Mouse (Mus musculus) brown adipose tissue, adult 24 weeks (tissue): ENCODE data around the gene Vcan. TPM values are rescaled to one million over a fixed set of nuclear protein-coding genes. Genes with fewer than 3 reads are reported as not detected.

ENCODE experiments used
- H3K27ac ChIP-seq: fragments of 200-500 bp; replicated peaks from 2 replicates; pipeline ENCODE4 v1.5.1; 2012; ENCODE audit warnings: low read depth, mild to moderate bottlenecking, low read length
- H3K4me1 ChIP-seq: fragments of 200-500 bp; 2 replicates; pipeline ENCODE4 v1.6.1; 2012; ENCODE audit warnings: low read length, mixed read lengths; ENCODE audit not compliant: control insufficient read depth, insufficient read depth, insufficient read length
- H3K4me3 ChIP-seq: fragments of 200-500 bp; 2 replicates; pipeline ENCODE4 v1.5.1; 2012; ENCODE audit warnings: low read depth, mild to moderate bottlenecking, low read length, moderate library complexity; ENCODE audit not compliant: insufficient read depth
- polyA plus RNA-seq: library from polyadenylated mRNA; stranded (reverse); fragments of >200 nt; gene quantifications from 2 replicates; pipeline ENCODE4 v1.2.4, GENCODE M21; 2012; ENCODE audit not compliant: missing spikeins, insufficient read depth, insufficient read length

Gene Vcan
- polyA plus RNA-seq, 1 experiment: 3.3 TPM

DNA sequence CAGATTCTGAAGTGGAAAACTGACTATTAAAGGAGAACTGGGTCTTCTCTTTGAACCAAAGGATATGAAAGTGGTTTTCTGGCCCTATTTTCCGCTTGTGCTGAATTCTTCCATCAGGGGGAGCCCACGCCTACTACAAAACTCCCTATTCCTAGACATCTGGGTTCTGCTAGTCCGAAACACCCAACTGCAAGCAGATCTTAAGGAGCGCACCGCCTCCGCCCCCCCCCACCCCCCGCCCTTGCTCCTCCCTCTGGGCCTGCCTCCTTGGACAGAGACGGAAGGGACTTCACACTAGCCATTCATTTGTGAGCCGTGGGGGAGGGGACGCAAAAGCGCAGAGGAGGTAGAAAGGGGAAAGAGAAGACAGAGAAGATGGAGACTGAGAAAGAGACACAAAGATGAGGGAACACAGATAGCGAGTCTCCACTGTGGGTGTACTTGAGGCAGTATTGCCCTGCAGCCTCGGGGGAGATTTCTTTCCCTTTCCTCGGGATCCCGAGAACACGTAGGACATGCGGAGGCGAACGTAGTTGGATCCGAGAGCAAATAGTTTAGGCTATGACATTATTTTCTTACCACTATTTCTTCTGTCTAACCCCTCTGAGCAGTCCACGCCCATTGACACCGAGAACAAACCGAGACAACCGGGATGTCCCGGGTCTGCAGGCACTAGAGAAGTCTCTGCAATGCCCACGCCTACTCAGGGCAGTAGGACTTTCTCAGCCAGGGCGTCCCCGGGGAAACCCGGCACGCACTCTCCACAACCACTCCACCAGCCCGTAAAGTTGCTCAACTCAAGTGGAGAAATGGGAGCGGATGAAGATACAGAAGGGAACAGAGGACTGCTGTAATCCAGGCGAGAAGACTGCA, 1.8 kb downstream of the Vcan start:
- Histone ChIP-seq H3K4me3 (peak overlapping the region; percentile 64), H3K4me1 (peaks cover 4% of the 10 kb centered on the region; the same call in 1 of the 2 replicates), H3K27ac (0 out of 2 replicates have a peak overlapping the region, but pooled peaks have one; percentile 4)

- H3K4me3 ChIP-seq: peak overlapping the region; percentile 64
- peaks cover 4% of the 10 kb centered on the region; the same call in 1 of the 2 replicates for H3K4me1 ChIP-seq
- H3K27ac ChIP-seq: no peak overlapping the region
Observed at GRCm38 (mm10) chr13:89739696-89740242, 2.5 kb downstream of the Vcan start.

DNA sequence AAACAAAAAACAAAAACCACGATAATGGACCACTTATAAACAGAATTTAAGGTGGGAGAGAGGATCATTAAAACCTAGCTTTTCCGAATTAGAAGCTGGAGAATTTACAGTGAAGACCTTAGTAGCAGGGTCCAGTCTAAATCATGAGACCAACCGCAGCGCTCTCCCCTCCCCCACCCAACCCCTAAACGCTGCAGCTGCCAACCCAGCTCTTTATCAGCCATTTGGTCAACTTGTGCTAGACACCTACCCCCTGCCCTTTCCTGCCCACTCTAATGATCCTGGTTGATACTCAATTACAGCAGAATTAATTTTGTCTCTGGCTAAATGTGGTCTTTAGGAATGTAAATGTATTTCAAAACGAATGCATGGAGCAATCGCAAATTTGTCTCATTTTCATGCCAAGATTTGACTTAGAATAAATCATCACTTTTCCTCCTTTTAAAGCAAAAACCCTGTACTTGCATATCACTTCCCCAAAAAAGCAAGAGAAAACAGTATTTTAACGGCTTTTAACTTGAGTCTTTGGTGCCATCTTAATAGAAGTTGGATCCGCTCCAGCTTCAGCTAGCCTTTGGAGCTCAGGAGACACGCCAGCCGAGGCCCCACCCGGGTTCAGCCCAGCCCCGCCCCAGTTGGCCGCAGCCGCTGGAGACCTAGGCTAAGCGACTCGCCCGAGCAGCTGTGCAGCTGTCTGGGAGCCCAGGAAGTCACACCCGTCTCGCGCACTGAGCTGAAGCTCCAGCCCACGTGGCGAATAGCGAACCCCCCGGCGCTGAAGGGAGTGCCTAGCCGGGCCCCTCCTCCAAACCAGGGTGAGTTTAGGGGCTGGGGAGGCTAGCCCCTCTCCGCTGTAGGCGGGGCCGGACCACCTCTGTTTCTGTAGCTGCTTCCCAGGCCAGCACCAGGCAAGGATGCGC, 3.3 kb downstream of the Vcan start:
- Histone ChIP-seq H3K4me3 (peak overlapping the region; percentile 64), H3K4me1 (peaks cover 4% of the 10 kb centered on the region; the same call in 1 of the 2 replicates), H3K27ac (no peak overlapping the region)

- Histone ChIP-seq H3K4me3 (no peak overlapping the region), H3K27ac (no peak overlapping the region), H3K4me1 (peaks cover 4% of the 10 kb centered on the region; the same call in 1 of the 2 replicates)
Observed at GRCm38 (mm10) chr13:89738275-89738674, 4.0 kb downstream of the Vcan start.

DNA sequence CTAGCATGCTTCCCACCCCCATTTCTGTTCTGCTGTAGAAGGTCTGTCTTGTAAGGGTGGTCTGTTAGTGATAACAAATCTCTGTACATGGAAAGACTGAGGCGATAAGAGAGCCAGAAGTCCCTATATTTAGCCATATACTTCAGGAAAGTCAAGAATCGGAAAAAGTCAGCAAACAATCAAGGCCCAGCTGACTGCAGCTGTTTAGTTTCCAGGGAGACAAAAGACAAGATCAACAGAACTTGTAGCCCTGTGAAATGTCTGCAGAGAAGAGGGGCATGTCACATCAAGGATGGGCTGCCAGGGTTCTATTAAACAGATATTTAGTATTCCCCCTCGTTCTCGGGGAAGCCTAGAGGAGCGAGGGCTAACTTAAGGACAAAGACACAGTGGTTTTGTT, 7.2 kb downstream of the Vcan start:
- Histone ChIP-seq H3K27ac (no peak overlapping the region), H3K4me3 (no peak overlapping the region)

DNA sequence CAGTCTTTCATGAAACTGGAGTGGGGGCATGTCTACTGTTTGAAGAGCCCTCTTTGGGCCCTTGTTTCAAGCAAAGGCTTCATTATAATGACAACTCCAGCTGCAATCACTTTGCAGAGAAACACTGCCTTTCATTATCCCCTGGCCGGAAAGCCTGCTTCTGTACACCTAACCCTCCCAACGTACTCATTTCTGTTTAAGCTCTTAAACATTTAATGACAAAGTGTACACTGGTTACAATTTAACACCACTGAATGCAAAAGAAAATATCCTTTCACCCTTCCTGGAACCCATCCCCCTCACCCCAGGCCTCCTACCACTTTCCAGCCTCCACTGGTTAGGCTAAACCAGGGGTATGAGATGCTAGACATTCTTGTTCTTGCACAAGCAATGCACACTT, 15.8 kb downstream of the Vcan start:
- no peaks in the 10 kb centered on the region for H3K4me1 ChIP-seq
- no peak overlapping the region for H3K27ac ChIP-seq
- no peak overlapping the region for H3K4me3 ChIP-seq

More for the DNA sequence above, 7.2 kb downstream of the Vcan start:
- H3K4me1 ChIP-seq: no peaks in the 10 kb centered on the region

GRCm38 (mm10) chr13:89720497-89720896, 21.8 kb downstream of the Vcan start:
- Histone ChIP-seq H3K4me3 (no peak overlapping the region), H3K27ac (no peak overlapping the region), H3K4me1 (no peaks in the 10 kb centered on the region)

- no peaks in the 10 kb centered on the region for H3K4me1 ChIP-seq
- no peak overlapping the region for H3K27ac ChIP-seq
- H3K4me3 ChIP-seq: no peak overlapping the region
Observed at GRCm38 (mm10) chr13:89709497-89710201, 32.7 kb downstream of the Vcan start.

DNA sequence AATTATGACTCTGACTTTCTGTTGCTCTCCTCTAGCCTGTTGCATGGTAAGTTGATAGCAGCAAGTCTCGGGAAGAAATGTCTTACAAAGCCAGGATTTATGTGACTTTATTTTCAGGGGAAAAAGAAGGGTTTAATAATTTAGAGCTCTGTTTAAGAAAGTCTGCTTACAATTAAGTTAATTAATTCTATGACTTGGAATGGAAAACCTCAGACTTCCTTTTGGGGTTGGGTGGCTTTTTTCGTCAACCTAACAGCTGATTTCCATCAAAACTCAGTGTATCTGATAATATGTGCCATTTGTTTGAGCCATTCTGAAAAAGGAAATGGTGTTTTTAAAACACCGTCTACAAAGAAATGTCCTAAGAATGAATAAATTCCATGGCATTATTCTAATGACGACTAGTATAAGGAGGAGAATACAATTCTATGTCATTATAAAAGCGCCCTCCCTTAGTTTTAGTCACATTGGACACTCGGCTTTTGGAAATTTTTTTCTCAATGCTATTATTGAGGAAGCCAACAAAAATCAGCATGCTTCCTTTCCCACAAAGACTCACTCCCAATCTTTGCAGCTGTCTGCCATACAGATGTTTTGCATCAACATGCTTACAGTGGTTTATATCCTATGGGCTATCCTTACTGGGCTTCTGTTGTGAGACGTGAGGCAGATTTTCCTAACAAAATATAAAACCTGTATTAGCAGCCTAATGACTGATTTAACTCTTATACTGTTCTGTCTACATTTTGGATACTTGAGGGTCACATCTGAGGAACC, 34.0 kb downstream of the Vcan start:
- H3K4me3 ChIP-seq: no peak overlapping the region
- H3K4me1 ChIP-seq: no peaks in the 10 kb centered on the region
- no peak overlapping the region for H3K27ac ChIP-seq

- H3K4me1 ChIP-seq: no peaks in the 10 kb centered on the region
Observed at GRCm38 (mm10) chr13:89702395-89702794, 39.9 kb downstream of the Vcan start.

GRCm38 (mm10) chr13:89699998-89700555, 42.2 kb downstream of the Vcan start:
- Histone ChIP-seq H3K27ac (no peak overlapping the region), H3K4me1 (no peaks in the 10 kb centered on the region), H3K4me3 (no peak overlapping the region)

More at GRCm38 (mm10) chr13:89702395-89702794, 39.9 kb downstream of the Vcan start:
- Histone ChIP-seq H3K4me3 (no peak overlapping the region), H3K27ac (no peak overlapping the region)

- Histone ChIP-seq H3K27ac (no peak overlapping the region), H3K4me1 (no peaks in the 10 kb centered on the region), H3K4me3 (no peak overlapping the region)
Observed at GRCm38 (mm10) chr13:89692597-89692996, 49.7 kb downstream of the Vcan start.

DNA sequence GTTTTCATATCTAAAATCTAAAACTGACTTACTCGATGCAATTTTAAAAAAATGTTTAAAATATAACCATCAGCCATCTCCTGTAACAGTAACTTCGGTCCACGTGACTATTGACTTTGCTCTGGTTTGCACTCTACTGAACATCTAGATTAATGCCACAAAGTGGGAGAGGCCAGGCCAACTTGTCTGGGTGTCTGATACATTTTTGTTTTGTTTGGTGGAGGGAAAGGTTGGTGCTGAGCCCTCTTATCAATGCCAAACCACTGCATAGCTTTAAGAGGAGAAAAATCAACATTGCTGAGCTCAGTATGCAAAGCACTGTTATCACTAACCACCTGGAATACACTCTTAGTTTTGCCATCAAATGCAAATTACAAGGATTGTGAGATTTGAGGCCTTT, 58.8 kb downstream of the Vcan start:
- no peak overlapping the region for H3K4me3 ChIP-seq
- H3K4me1 ChIP-seq: no peaks in the 10 kb centered on the region
- H3K27ac ChIP-seq: no peak overlapping the region

DNA sequence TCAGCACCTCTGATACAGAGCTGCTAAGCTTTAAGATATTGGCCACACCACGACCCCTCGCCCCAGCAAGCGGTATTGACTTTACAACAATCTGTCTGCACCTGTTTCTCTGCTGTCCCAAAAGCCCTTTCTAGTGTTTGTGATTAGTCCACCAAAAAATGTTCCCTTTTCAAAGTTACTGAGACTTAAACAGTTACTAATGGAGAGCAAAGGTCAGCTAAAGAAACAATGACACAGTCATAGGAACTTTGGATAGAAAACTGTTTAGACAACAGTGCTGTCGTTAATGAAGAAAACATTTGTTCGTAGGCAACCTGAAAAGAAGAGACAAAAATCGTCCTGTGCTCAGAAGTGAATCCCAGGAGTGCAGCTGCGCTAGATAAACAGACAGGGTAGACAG, 60.1 kb downstream of the Vcan start:
- Histone ChIP-seq H3K4me1 (no peaks in the 10 kb centered on the region), H3K4me3 (no peak overlapping the region), H3K27ac (no peak overlapping the region)
